Mouse (Mus musculus): ENCODE results near the gene AI837181.

GRCm38 (mm10) chr19:5394168-5394567, 30.8 kb upstream of the AI837181 start:
- TF ChIP-seq POLR2A (IDR thresholded peaks at IDR 0.05; ENCODE audit: insufficient read depth, low read depth, low read length) (no peak), CTCF (IDR thresholded peaks at IDR 0.05) (no peak)
